ENCODE assay signal across 7 mouse cellular contexts in genomic region chr9:42187371-42188228, GRCm38 (mm10).
A peak's percentile ranks its signal among the peaks of the same experiment; 100 is the strongest.
DNase-seq lines count a peak whose midpoint lies in the region; ATAC-seq and TF ChIP-seq lines count a peak whose summit lies in the region.

No protein-coding gene starts in this region.

- no peaks in the 10 kb centered on the region for H3K27me3 ChIP-seq in forebrain, postnatal 0 days (ENCODE audit: insufficient read depth, low read length)

- H3K9ac ChIP-seq in forebrain, postnatal 0 days = no peak overlapping the region

- peaks cover 24% of the 10 kb centered on the region for H3K4me1 ChIP-seq in forebrain, postnatal 0 days (ENCODE audit: insufficient read depth)

- no peak for TF ChIP-seq CTCF in forebrain, postnatal 0 days (IDR thresholded peaks at IDR 0.05; ENCODE audit: low read depth)

- WGBS in forebrain, postnatal 0 days = 44% methylated on average over 6 of the region's 6 CpGs

- H3K4me2 ChIP-seq in forebrain, postnatal 0 days (ENCODE audit: low read depth) = no peak overlapping the region

- peak overlapping the region; percentile 62 for H3K27ac ChIP-seq in forebrain, postnatal 0 days (ENCODE audit: low read depth, low read length)

- no peaks in the 10 kb centered on the region for H3K9me3 ChIP-seq in forebrain, postnatal 0 days (ENCODE audit: low read length)

- H3K36me3 ChIP-seq in forebrain, postnatal 0 days (ENCODE audit: insufficient read depth) = no peaks in the 10 kb centered on the region

- no peak overlapping the region for H3K4me3 ChIP-seq in forebrain, postnatal 0 days (ENCODE audit: low read depth, low read length)

- peak; percentile 84 for ATAC-seq in forebrain, postnatal 0 days
- ATAC-seq in megakaryocyte, adult 5-6 weeks (ENCODE audit: poor library complexity, severe bottlenecking) = no peak

- DNase-seq in urinary bladder, adult 18-20 months (ENCODE audit: low spot score in 2 of 2) = peak; percentile 42 to 71
- DNase-seq in urinary bladder, postnatal 10 days (ENCODE audit: low spot score) = no peak
- DNase-seq in forebrain, postnatal 0 days = peak; percentile 89
- peak; percentile 70 for DNase-seq in layer of hippocampus, adult 11-12 months (ENCODE audit: low spot score)
- peak; percentile 85 for DNase-seq in lung, postnatal 25 days (ENCODE audit: low spot score)
- no peak for DNase-seq in adrenal gland, adult (ENCODE audit: inconsistent age in 2 of 2, low spot score in 1 of 2)

Comparison
In these comparisons a context has a peak if more than half of its experiments do, and no peak if none do; other contexts are left out.
1. DNase-seq: peak in urinary bladder, adult 18-20 months (2 of 2), forebrain, postnatal 0 days (single experiment), layer of hippocampus, adult 11-12 months (single experiment) and lung, postnatal 25 days (single experiment); none in urinary bladder, postnatal 10 days (single experiment) and adrenal gland, adult (0 of 2).